Mouse (Mus musculus) neutrophil, adult 59 days (primary cell): Measurements from ENCODE around the gene Vmn2r86. TPM values are rescaled to one million over a fixed set of nuclear protein-coding genes. Genes with fewer than 3 reads are reported as not detected.

Experiments
- total RNA-seq, 2 experiments: library from RNA; stranded (reverse); gene quantifications; 1 replicate in 1 of 2; 2 replicates in 1 of 2; pipeline ENCODE4 v1.2.4; 2023

Gene Vmn2r86
- not detected for total RNA-seq

DNA sequence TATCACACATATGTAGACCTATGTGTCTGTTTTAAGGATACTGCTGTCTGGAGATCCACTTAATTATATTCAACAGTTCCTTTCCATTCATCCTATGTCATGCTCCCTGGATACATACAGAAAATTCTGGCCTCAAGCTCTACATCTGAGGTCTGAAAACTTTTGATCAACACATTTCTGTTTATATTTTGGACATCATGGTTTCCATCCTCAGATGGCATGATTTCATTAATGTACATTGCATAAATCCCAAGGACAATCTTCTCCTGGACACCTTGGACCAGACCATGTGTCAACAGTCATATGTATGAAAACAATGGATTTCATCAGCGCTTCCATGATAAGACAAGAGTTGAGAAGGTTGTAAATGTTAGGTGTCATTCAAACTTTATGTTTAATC, at the start of gene Vmn2r86:
Gene Vmn2r86, minus strand, starts transcription at position 101 of the 400 bp plus-strand sequence.

DNA sequence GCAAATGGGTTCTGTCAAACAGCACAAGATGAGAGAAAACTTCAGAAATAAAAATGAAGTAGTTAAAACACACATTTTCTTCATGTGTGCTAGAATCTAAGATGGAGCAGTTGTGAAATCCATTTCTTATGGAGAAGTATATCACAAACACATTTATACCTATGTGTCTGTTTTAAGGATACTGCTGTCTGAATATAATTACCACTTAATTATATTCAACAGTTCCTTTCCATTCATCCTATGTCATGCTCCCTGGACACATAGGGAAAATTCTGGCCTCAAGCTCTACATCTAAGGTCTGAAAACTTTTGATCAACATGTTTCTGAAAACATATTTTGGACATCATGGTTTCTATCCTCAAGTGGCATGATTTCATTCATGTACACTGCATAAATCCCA, 41.4 kb upstream of the Vmn2r86 start, which contains the start of gene Vmn2r87:
Gene Vmn2r87, minus strand, starts transcription at position 101 of the 400 bp plus-strand sequence.

DNA sequence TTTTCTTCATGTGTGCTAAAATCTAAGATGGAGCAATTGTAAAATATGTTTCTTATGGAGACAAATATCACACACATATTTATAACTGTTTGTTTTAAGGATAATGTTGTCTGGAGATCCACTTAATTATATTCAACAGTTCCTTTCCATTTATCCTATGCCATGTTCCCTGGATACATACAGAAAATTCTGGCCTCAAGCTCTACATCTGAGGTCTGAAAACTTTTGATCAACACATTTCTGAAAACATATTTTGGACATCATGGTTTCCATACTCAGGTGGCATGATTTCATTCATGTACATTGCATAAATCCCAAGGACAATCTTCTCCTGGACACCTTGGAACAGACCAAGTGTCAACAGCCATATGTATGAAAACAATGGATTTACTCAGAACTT, 26.2 kb downstream of the Vmn2r86 start, which contains the start of gene Vmn2r85:
Gene Vmn2r85, minus strand, starts transcription at position 101 of the 400 bp plus-strand sequence.

DNA sequence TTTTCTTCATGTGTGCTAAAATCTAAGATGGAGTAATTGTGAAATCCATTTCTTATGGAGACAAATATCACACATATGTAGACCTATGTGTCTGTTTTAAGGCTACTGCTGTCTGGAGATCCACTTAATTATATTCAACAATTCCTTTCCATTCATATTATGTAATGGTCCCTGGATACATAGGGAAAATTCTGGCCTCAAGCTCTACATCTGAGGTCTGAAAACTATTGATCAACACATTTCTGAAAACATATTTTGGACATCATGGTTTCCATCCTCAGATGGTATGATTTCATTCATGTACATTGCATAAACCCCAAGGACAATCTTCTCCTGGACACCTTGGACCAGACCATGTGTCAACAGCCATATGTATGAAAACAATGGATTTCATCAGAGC, 61.6 kb downstream of the Vmn2r86 start, which contains the start of gene Vmn2r84:
Gene Vmn2r84, minus strand, starts transcription at position 101 of the 400 bp plus-strand sequence.

Other genes starting within 250 kb of the Vmn2r86 start
- gene Olfr827, start 241.6 kb downstream of the Vmn2r86 start, total RNA-seq, result not detected
- not detected for gene Neurod4, start 175.8 kb downstream of the Vmn2r86 start, total RNA-seq
- gene Tespa1, start 133.2 kb downstream of the Vmn2r86 start, total RNA-seq, result 1 to 10 TPM; 2.8 TPM
- not detected for gene Vmn2r84, start 61.7 kb downstream of the Vmn2r86 start, total RNA-seq
- not detected for gene Vmn2r85, start 26.3 kb downstream of the Vmn2r86 start, total RNA-seq
- gene Vmn2r87, start 41.3 kb upstream of the Vmn2r86 start, total RNA-seq, result not detected